In genomic region chr11:103033030-103033429, GRCm38 (mm10) we compare ENCODE assay signal across 18 mouse cellular contexts. TPM values are rescaled to one million over a fixed set of nuclear protein-coding genes. Genes with fewer than 3 reads are reported as not detected.
DNase-seq lines count a peak whose midpoint lies in the region; ATAC-seq and TF ChIP-seq lines count a peak whose summit lies in the region.
"Had no signal": no experiment of that assay in that cellular context is flagged by ENCODE, and none has a peak within 500 bp of the region (broad histone marks: within the 10 kb centered on the region; RNA-seq: fewer than 3 reads in every experiment).

No protein-coding gene starts in this region.

- no peaks in the 10 kb centered on the region for H3K27me3 ChIP-seq in heart, adult 2 months (ENCODE audit: control insufficient read depth, insufficient read depth, low read length)
- no peaks in the 10 kb centered on the region for H3K27me3 ChIP-seq in heart, embryonic 10.5 days (ENCODE audit: insufficient read depth, poor library complexity, severe bottlenecking)
- H3K27me3 ChIP-seq in lung, postnatal 0 days (replicated peaks; ENCODE audit: insufficient read depth, low read length): no peaks in the 10 kb centered on the region
- no peaks in the 10 kb centered on the region for H3K27me3 ChIP-seq in small intestine, adult 2 months (ENCODE audit: control insufficient read depth, insufficient read depth, low read length)
- H3K27me3 ChIP-seq: limb, embryonic 13.5 days; Patski had no signal

- H3K4me1 ChIP-seq in heart, adult 2 months (ENCODE audit: control insufficient read depth, insufficient read depth, low read length): peaks cover 9% of the 10 kb centered on the region
- peaks cover 36% of the 10 kb centered on the region for H3K4me1 ChIP-seq in heart, embryonic 10.5 days
- peaks cover 13% of the 10 kb centered on the region; the same call in 1 of the 2 replicates for H3K4me1 ChIP-seq in lung, postnatal 0 days (ENCODE audit: insufficient read depth, low read depth, low read length)
- peaks cover 16% of the 10 kb centered on the region for H3K4me1 ChIP-seq in small intestine, adult 2 months (ENCODE audit: control insufficient read depth, insufficient read depth, insufficient read length, low read length)

- H3K9ac ChIP-seq in heart, adult 2 months (ENCODE audit: low read depth, low read length): peak overlapping the region; percentile 26; the same call in 1 of the 2 replicates
- no peak overlapping the region for H3K9ac ChIP-seq in lung, postnatal 0 days (replicated peaks; ENCODE audit: low read depth)
- H3K9ac ChIP-seq: limb, embryonic 13.5 days had no signal

- intact Hi-C loops in heart, adult 2 months (cut with DNase I): no loop called here

- no peak for TF ChIP-seq EP300 in heart, adult 2 months (IDR thresholded peaks at IDR 0.05; ENCODE audit: insufficient read depth, low read depth, low read length)
- TF ChIP-seq EP300 in lung, postnatal 0 days (IDR thresholded peaks at IDR 0.05): no peak

- no peaks in the 10 kb centered on the region for H3K9me3 ChIP-seq in heart, embryonic 10.5 days
- no peaks in the 10 kb centered on the region for H3K9me3 ChIP-seq in lung, postnatal 0 days (ENCODE audit: low read length)
- H3K9me3 ChIP-seq: limb, embryonic 13.5 days had no signal

- no peak for TF ChIP-seq CTCF in heart, adult 2 months (IDR thresholded peaks at IDR 0.05)
- TF ChIP-seq CTCF in lung, postnatal 0 days (IDR thresholded peaks at IDR 0.05): no peak
- TF ChIP-seq CTCF in small intestine, adult 2 months (IDR thresholded peaks at IDR 0.05; ENCODE audit: extremely low read depth, insufficient read length, insufficient replicate concordance, low read depth, low read length): no peak

- no peak for ATAC-seq in lung, postnatal 0 days
- ATAC-seq in CD4-positive, CD25-positive, alpha-beta regulatory T cell, adult 4 months: no peak
- ATAC-seq: Patski had no signal

- H3K36me3 ChIP-seq in heart, adult 2 months (ENCODE audit: control insufficient read depth, insufficient read depth, low read length): peaks cover 6% of the 10 kb centered on the region
- H3K36me3 ChIP-seq in heart, embryonic 10.5 days: peaks cover 22% of the 10 kb centered on the region
- no peaks in the 10 kb centered on the region for H3K36me3 ChIP-seq in lung, postnatal 0 days (ENCODE audit: insufficient read depth, low read length)
- peaks cover 11% of the 10 kb centered on the region; the same call in 1 of the 2 replicates for H3K36me3 ChIP-seq in small intestine, adult 2 months (ENCODE audit: control insufficient read depth, insufficient read depth, low read length)

- no peak for TF ChIP-seq POLR2A in heart, adult 2 months (IDR thresholded peaks at IDR 0.05; ENCODE audit: insufficient read depth, low read depth, low read length)
- TF ChIP-seq POLR2A in small intestine, adult 2 months (IDR thresholded peaks at IDR 0.05; ENCODE audit: low read depth, low read length): no peak

- H3K4me3 ChIP-seq in heart, adult 2 months: no peak overlapping the region
- H3K4me3 ChIP-seq in heart, embryonic 10.5 days: no peak overlapping the region
- no peak overlapping the region for H3K4me3 ChIP-seq in lung, postnatal 0 days (ENCODE audit: low read depth, low read length)
- no peak overlapping the region for H3K4me3 ChIP-seq in small intestine, adult 2 months (ENCODE audit: low read depth, low read length)
- H3K4me3 ChIP-seq: limb, embryonic 13.5 days had no signal

- H3K27ac ChIP-seq in heart, adult 2 months: no peak overlapping the region
- no peak overlapping the region for H3K27ac ChIP-seq in heart, embryonic 10.5 days
- 0 out of 2 replicates have a peak overlapping the region, but pooled peaks have one; percentile 1 for H3K27ac ChIP-seq in lung, postnatal 0 days (ENCODE audit: low read length)
- 0 out of 2 replicates have a peak overlapping the region, but pooled peaks have one; percentile 10 for H3K27ac ChIP-seq in small intestine, adult 2 months (ENCODE audit: insufficient read depth, low read depth, low read length)
- H3K27ac ChIP-seq: limb, embryonic 13.5 days had no signal

- no peak for DNase-seq in heart, adult 2 months
- DNase-seq in heart, embryonic 10.5 days (ENCODE audit: low spot score): no peak
- no peak for DNase-seq in lung, postnatal 0 days (ENCODE audit: low spot score)
- no peak for DNase-seq in lung, postnatal 4 days
- peak; percentile 54 to 77 for DNase-seq in left cerebral cortex, adult 9 months (ENCODE audit: low spot score in 2 of 2)
- no peak for DNase-seq in retina, postnatal 1 day
- DNase-seq: adrenal gland, adult 8-10 months; cerebellum, adult 11-12 months; embryo, embryonic 11 days; gastrocnemius, postnatal 36 days; heart, postnatal 10 days; kidney, postnatal 25 days; lung, postnatal 14 days; thymus, postnatal 36 days had no signal

- peaks cover 4% of the 10 kb centered on the region for H3K79me2 ChIP-seq in heart, adult 2 months (replicated peaks; ENCODE audit: control insufficient read depth, insufficient read depth, low read length)

- 57% methylated on average over 3 of the region's 3 CpGs for WGBS in heart, adult 2 months
- 84% methylated on average over 3 of the region's 3 CpGs for WGBS in heart, embryonic 10.5 days
- 89% methylated on average over 2 of the region's 3 CpGs for whole genome bisulfite sequencing in lung, postnatal 0 days
- WGBS in small intestine, adult 2 months: 35% methylated on average over 3 of the region's 3 CpGs

- H3K4me2 ChIP-seq in lung, postnatal 0 days (replicated peaks; ENCODE audit: low read depth, low read length): no peak overlapping the region
- H3K4me2 ChIP-seq: limb, embryonic 13.5 days had no signal

RNA-seq across cellular contexts. Expression of gene Dcakd, which starts 4.9 kb away (rescaled TPM):
- total RNA-seq in heart, adult 2 months (2021): 10 to 100 TPM; 69.3 to 75.0 TPM
- 122 and 139 TPM in 2 replicates for polyA plus RNA-seq in heart, adult 2 months (2012; rRNA removed)
- polyA plus RNA-seq in heart, embryonic 10.5 days (2016; fragmentation: Nextera tagmentation; extraction: Ambion mirVana): 113 and 137 TPM in 2 replicates
- 43.5 and 51.1 TPM in 2 replicates for polyA plus RNA-seq in lung, postnatal 0 days (2015; fragmentation: Nextera tagmentation; extraction: Ambion mirVana)
- polyA plus RNA-seq in small intestine, adult 2 months (2012; rRNA removed): 29.3 and 57.7 TPM in 2 replicates
- polyA plus RNA-seq in CD4-positive, CD25-positive, alpha-beta regulatory T cell, adult 4 months (2017; shearing (Covaris generic)): 10 to 100 TPM; 26.4 to 32.5 TPM

RNA-seq across cellular contexts. Expression of gene Nmt1, which starts 5.0 kb away (rescaled TPM):
- total RNA-seq in heart, adult 2 months (2021): 10 to 100 TPM; 60.5 to 67.2 TPM
- polyA plus RNA-seq in heart, adult 2 months (2012; rRNA removed): 37.1 and 55.3 TPM in 2 replicates
- polyA plus RNA-seq in heart, embryonic 10.5 days (2016; fragmentation: Nextera tagmentation; extraction: Ambion mirVana): 58.4 and 59.0 TPM in 2 replicates
- polyA plus RNA-seq in lung, postnatal 0 days (2015; fragmentation: Nextera tagmentation; extraction: Ambion mirVana): 50.5 and 52.1 TPM in 2 replicates
- 16.8 and 34.1 TPM in 2 replicates for polyA plus RNA-seq in small intestine, adult 2 months (2012; rRNA removed)
- polyA plus RNA-seq in CD4-positive, CD25-positive, alpha-beta regulatory T cell, adult 4 months (2017; shearing (Covaris generic)): 100 to 1,000 TPM; 111 TPM

Comparison
In these comparisons a context has a peak if more than half of its experiments do, and no peak if none do; other contexts are left out.
1. DNase-seq: peak in left cerebral cortex, adult 9 months (2 of 2); none in heart, adult 2 months (0 of 2), heart, embryonic 10.5 days (single experiment), lung, postnatal 0 days (single experiment), lung, postnatal 4 days (0 of 2) and retina, postnatal 1 day (single experiment).
2. H3K27ac ChIP-seq: peak in lung, postnatal 0 days (single experiment) and small intestine, adult 2 months (single experiment); none in heart, adult 2 months (single experiment) and heart, embryonic 10.5 days (single experiment).